Mouse (Mus musculus): Measurements from ENCODE around the gene Ins2.

- TF ChIP-seq CTCF (conservative IDR thresholded peaks at IDR 0.05; ENCODE audit: insufficient read depth, insufficient read length, low read depth, low read length) (no peak), POLR2A (IDR thresholded peaks at IDR 0.05; ENCODE audit: low read depth, low read length) (no peak)
Measured at GRCm38 (mm10) chr7:142658681-142659180, 84.5 kb downstream of the Ins2 start.

Measured in kidney, adult 2 months (tissue).